Mouse (Mus musculus) liver, embryonic 14.5 days (tissue): ENCODE data around the gene Filip1l. TPM values are rescaled to one million over a fixed set of nuclear protein-coding genes. Genes with fewer than 3 reads are reported as not detected.

Source experiments
- ATAC-seq: fragments of 200-750 bp; cut with Nextera tagmentation; 2 replicates; pipeline ENCODE4 v1.8.0; 2017; ENCODE audit warnings: moderate number of reproducible peaks, mild to moderate bottlenecking, moderate library complexity; ENCODE audit not compliant: insufficient read depth
- DNase-seq, 3 experiments: peaks; one replicate each; pipeline ENCODE4 v3.0.0-alpha.2; 2012 to 2013; ENCODE audit warnings: low read depth in 3 of 3, low spot score in 3 of 3
- H3K27ac ChIP-seq: fragments of 300-500 bp; sonication (generic); 2 replicates; pipeline ENCODE4 v1.5.1; 2014; ENCODE audit warnings: moderate library complexity, mild to moderate bottlenecking, control low read depth, inconsistent platforms
- H3K27me3 ChIP-seq: fragments of 300-500 bp; sonication (generic); 2 replicates; pipeline ENCODE4 v1.6.1; 2014; ENCODE audit warnings: mild to moderate bottlenecking, low read length, moderate library complexity; ENCODE audit not compliant: control insufficient read depth, insufficient read depth
- H3K36me3 ChIP-seq: fragments of 300-500 bp; sonication (generic); replicated peaks from 2 replicates; pipeline ENCODE4 v1.6.1; 2014; ENCODE audit warnings: low read depth; ENCODE audit not compliant: control insufficient read depth, insufficient read depth
- H3K4me1 ChIP-seq, 2 experiments: fragments of 200-500 bp in 1 of 2; fragments of 300-500 bp in 1 of 2; sonication (generic) in 1 of 2; replicated peaks; 2 replicates each; pipeline ENCODE4 v1.6.1; 2012 to 2014; ENCODE audit warnings: antibody characterized with exemption in 1 of 2, inconsistent platforms in 1 of 2, low read length in 1 of 2; ENCODE audit not compliant: control insufficient read depth in 2 of 2, insufficient read depth in 2 of 2
- H3K4me2 ChIP-seq: fragments of 300-500 bp; sonication (generic); 2 replicates; pipeline ENCODE4 v1.6.1; 2014; ENCODE audit warnings: low read depth, mild to moderate bottlenecking, control low read depth, moderate library complexity
- H3K4me3 ChIP-seq, 2 experiments: fragments of 200-500 bp in 1 of 2; fragments of 300-500 bp in 1 of 2; sonication (generic) in 1 of 2; 2 replicates each; pipeline ENCODE4 v1.5.1; 2012 to 2014; ENCODE audit warnings: low read depth in 2 of 2, low read length in 2 of 2, mild to moderate bottlenecking in 2 of 2, control low read depth in 1 of 2, inconsistent platforms in 1 of 2, moderate library complexity in 1 of 2; ENCODE audit not compliant: insufficient read depth in 1 of 2
- H3K9ac ChIP-seq: fragments of 300-500 bp; sonication (generic); replicated peaks from 2 replicates; pipeline ENCODE4 v1.6.1; 2014; ENCODE audit warnings: mild to moderate bottlenecking, control low read depth, moderate library complexity
- H3K9me3 ChIP-seq: fragments of 300-500 bp; sonication (generic); 2 replicates; pipeline ENCODE4 v1.6.1; 2016; ENCODE audit warnings: low read length, mixed read lengths; ENCODE audit not compliant: control insufficient read depth
- CTCF ChIP-seq: IDR thresholded peaks from 2 replicates; pipeline ENCODE4 v1.5.1; 2016; ENCODE audit warnings: antibody characterized with exemption, low read depth, control low read depth
- EP300 ChIP-seq: IDR thresholded peaks from 2 replicates; pipeline ENCODE4 v1.6.1; 2016; ENCODE audit warnings: antibody characterized with exemption, low read depth
- WGBS: fragments of 180-500 bp; shearing (Covaris S2); extraction: QIAGEN DNeasy Blood & Tissue Kit; methylation state at CpG from one replicate; pipeline ENCODE4 v1.1.7; 2014; ENCODE audit not compliant: insufficient replicate concordance; 5-methylcytosine and 5-hydroxymethylcytosine counted together
- polyA plus RNA-seq, 2 experiments: library from polyadenylated mRNA; depleted of rRNA in 1 of 2; stranded (reverse) in 1 of 2; unstranded in 1 of 2; fragments of >200 nt; fragmentation: Nextera tagmentation in 1 of 2; extraction: Ambion mirVana in 1 of 2; gene quantifications; 2 replicates each; pipeline versions ENCODE4 v1.2.1 to v1.2.3; 2012 to 2014

The Filip1l gene
- polyA plus RNA-seq, 2 experiments: 2.1 to 3.3 TPM

GRCm38 (mm10) chr16:57528457-57528856 is 175.6 kb downstream of the Filip1l start:
- H3K4me2 ChIP-seq: no peak overlapping the region
- H3K9ac ChIP-seq: no peak overlapping the region
- ATAC-seq (no peak), DNase-seq (no peak)
- no peak overlapping the region for H3K27ac ChIP-seq
- TF ChIP-seq EP300 (no peak), CTCF (no peak)
- H3K27me3 ChIP-seq: no peaks in the 10 kb centered on the region
- H3K9me3 ChIP-seq: no peaks in the 10 kb centered on the region
- no peaks in the 10 kb centered on the region; a peak in 1 of 4 replicates for H3K4me1 ChIP-seq
- 47% methylated on average over 4 of the region's 4 CpGs for WGBS
- no peak overlapping the region for H3K4me3 ChIP-seq
- no peaks in the 10 kb centered on the region for H3K36me3 ChIP-seq

GRCm38 (mm10) chr16:57530547-57530946 is 177.7 kb downstream of the Filip1l start:
- Histone ChIP-seq H3K27me3 (no peaks in the 10 kb centered on the region), H3K36me3 (no peaks in the 10 kb centered on the region), H3K9ac (no peak overlapping the region), H3K4me2 (no peak overlapping the region), H3K27ac (no peak overlapping the region), H3K4me3 (no peak overlapping the region), H3K4me1 (no peaks in the 10 kb centered on the region; a peak in 1 of 4 replicates), H3K9me3 (no peaks in the 10 kb centered on the region)
- ATAC-seq: no peak
- no peak for TF ChIP-seq EP300
- no peak for TF ChIP-seq CTCF
- DNase-seq: no peak
- 64% methylated on average over 4 of the region's 4 CpGs for WGBS

GRCm38 (mm10) chr16:57532081-57532493 is 179.2 kb downstream of the Filip1l start:
- Histone ChIP-seq H3K4me3 (no peak overlapping the region), H3K36me3 (no peaks in the 10 kb centered on the region), H3K4me1 (peaks cover 0 to 3% of the 10 kb centered on the region in 2 experiments; a peak in 2 of 4 replicates), H3K27me3 (no peaks in the 10 kb centered on the region), H3K9me3 (no peaks in the 10 kb centered on the region), H3K4me2 (no peak overlapping the region), H3K27ac (no peak overlapping the region), H3K9ac (no peak overlapping the region)
- DNase-seq (no peak), ATAC-seq (no peak)
- 67% methylated on average over 6 of the region's 6 CpGs for WGBS
- TF ChIP-seq CTCF (no peak), EP300 (no peak)

GRCm38 (mm10) chr16:57534365-57534764 is 181.5 kb downstream of the Filip1l start:
- Histone ChIP-seq H3K27ac (no peak overlapping the region), H3K4me2 (no peak overlapping the region), H3K9me3 (no peaks in the 10 kb centered on the region), H3K4me1 (peaks cover 0 to 3% of the 10 kb centered on the region in 2 experiments; a peak in 1 of 4 replicates), H3K27me3 (no peaks in the 10 kb centered on the region), H3K36me3 (no peaks in the 10 kb centered on the region), H3K9ac (no peak overlapping the region), H3K4me3 (no peak overlapping the region)
- WGBS: 20% methylated on average over 1 of the region's 1 CpGs
- DNase-seq (no peak), ATAC-seq (no peak)
- TF ChIP-seq CTCF: no peak
- no peak for TF ChIP-seq EP300

- ATAC-seq: no peak
- H3K4me2 ChIP-seq: no peak overlapping the region
- H3K27me3 ChIP-seq: no peaks in the 10 kb centered on the region
- H3K36me3 ChIP-seq: no peaks in the 10 kb centered on the region
- H3K27ac ChIP-seq: no peak overlapping the region
- 27% methylated on average over 1 of the region's 1 CpGs for WGBS
- H3K9ac ChIP-seq: no peak overlapping the region
- no peak for DNase-seq
- H3K4me3 ChIP-seq: no peak overlapping the region
- H3K9me3 ChIP-seq: no peaks in the 10 kb centered on the region
- H3K4me1 ChIP-seq: peaks cover 0 to 3% of the 10 kb centered on the region in 2 experiments; a peak in 1 of 4 replicates
- TF ChIP-seq CTCF (no peak), EP300 (no peak)
Measured at GRCm38 (mm10) chr16:57534811-57535210, 181.9 kb downstream of the Filip1l start.
